Mouse (Mus musculus) left cerebral cortex, postnatal 10 days (tissue): Measurements from ENCODE around the gene Babam1. TPM values are rescaled to one million over a fixed set of nuclear protein-coding genes. Genes with fewer than 3 reads are reported as not detected.
A peak's percentile ranks its signal among the peaks of the same experiment; 100 is the strongest.
"Not testable (repeated sequence)": the region's sequence is repeated elsewhere in the genome, so short reads cannot be mapped to it uniquely, and the experiment has no call there.

Experiments
- DNase-seq, 2 experiments: peaks; one replicate each; pipeline ENCODE4 v3.0.0; 2021 to 2022; ENCODE audit warnings: low spot score in 2 of 2, mixed read lengths in 1 of 2; ENCODE audit errors: extremely low spot score in 1 of 2
- intact Hi-C: fragments of 180-260 bp; cut with DNase I; formaldehyde crosslinking; loops from one replicate; pipeline ENCODE4 v1.15.1; 2025
- total RNA-seq, 2 experiments: library from RNA; stranded (reverse); gene quantifications; 2 replicates each; pipeline ENCODE4 v1.2.3; 2021

Babam1 gene
- total RNA-seq, 2 experiments from 2014 or later = 73.4 to 86.2 TPM

DNA sequence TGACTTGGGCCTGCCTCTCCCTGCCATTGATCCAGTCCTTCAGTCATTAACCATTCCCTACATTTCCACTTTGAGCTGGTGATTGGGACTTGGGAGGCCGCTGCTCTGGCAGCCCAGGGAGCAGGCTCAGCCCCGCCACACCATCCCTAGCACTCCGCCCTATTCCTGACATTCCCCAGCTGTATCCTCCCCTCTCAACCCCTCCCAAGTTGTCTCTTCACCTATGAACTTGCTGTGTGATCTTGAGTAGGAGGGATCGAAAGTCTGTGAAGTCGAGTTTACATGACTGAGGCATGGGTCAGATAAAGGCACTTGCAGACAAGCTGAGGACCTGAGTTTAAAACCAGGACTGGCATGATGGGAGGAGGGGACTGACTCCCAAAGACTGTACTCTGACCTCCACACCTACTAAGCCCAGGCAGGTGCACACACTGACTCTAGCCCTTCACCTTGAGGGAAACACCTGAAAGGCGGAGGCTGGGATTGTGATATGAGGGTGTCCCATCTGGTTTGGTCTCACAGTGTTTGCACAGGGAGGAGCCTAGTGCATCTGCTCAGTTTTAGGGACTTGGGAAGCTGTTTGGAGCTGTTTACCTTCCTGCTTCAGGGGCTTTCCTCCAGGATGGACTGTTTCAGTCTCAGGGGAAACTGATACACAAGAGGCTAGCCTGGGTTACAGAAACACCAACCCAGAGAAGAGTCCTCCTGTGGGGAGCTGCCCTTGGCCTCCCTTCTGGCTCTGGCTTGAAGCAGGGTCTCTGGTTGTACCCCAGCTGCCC is 6.6 kb downstream of the Babam1 start:
- intact Hi-C loops = no loop called here
- no peak for DNase-seq

DNA sequence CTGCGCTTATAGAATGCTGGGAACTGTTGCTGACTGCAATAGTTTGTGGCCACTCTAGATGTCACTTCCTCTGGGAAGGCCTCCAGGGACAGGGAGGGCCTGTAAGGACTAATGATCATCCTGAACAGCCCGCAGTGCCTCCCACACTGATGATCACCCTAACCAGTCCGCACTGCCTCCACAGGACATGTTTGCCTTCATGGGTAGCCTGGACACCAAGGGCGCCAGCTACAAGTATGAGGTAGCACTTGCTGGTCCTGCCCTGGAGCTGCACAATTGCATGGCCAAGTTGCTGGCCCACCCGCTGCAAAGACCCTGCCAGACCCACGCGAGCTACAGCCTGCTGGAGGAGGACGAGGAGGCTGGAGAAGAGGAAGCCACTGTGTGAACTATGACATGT is 7.3 kb downstream of the Babam1 start:
- peak in 1 of 2 experiments; percentile 22 for DNase-seq
- intact Hi-C loops = no loop called here

DNA sequence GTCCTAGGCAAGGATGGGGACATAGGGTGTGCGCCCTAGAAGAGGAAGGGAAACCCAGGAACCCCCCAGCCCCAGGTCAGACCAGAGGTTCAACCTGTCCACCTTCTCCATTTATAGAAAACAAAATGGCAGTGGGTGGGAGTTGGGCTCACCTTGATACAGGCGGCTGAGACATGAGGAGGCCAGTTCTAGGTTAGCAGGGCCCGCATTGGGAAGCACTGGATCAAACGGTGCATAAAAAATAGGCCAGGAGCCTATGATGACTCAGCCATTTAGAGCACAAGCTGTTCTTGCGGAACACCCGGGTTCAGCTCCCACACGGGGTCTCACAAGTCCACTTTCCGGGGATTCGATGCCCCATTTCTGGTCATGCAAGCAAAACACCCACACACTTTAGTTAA is 8.3 kb downstream of the Babam1 start:
- intact Hi-C loops = no loop called here
- DNase-seq = peak in 1 of 2 experiments; percentile 21

DNA sequence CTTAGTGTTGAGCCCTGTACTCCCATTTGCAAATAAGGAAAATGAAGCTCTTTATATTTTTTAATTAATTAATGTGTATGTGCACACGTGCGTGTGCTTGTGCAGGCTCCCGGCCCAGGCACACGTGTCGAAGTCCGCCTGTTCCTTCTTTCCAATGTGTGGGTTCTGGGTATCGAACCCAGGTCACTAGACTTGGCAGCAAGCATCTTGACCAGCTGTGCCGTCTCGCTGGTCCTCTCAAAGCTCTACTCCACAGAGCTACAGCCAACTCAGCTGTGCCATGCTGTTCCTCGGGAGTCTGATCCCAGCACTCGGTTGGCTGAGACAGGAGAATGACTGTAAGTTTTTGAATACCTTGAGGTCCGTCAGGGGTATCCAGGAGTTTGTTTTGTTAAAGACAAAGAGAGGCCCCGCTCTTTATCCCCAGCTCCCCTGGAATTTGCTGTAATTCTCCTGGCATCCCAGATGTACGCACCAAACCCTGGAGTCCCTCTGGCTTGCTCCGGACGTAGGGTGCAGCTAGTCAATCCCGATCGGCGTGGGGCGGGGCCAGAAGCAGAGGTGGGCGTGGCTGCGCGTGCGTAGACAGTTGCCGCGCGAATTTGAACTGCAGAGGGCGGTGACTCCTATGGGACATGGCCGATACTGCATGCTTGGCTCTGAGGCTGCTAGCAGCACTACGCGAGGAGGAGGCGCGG is 8.9 kb downstream of the Babam1 start, which contains the start of gene Ankle1:
Ankle1 (plus strand) TSS at position 610 of the 698 bp plus-strand sequence.
- intact Hi-C loops = no loop called here
- peak; percentile 89 to 94 for DNase-seq

DNA sequence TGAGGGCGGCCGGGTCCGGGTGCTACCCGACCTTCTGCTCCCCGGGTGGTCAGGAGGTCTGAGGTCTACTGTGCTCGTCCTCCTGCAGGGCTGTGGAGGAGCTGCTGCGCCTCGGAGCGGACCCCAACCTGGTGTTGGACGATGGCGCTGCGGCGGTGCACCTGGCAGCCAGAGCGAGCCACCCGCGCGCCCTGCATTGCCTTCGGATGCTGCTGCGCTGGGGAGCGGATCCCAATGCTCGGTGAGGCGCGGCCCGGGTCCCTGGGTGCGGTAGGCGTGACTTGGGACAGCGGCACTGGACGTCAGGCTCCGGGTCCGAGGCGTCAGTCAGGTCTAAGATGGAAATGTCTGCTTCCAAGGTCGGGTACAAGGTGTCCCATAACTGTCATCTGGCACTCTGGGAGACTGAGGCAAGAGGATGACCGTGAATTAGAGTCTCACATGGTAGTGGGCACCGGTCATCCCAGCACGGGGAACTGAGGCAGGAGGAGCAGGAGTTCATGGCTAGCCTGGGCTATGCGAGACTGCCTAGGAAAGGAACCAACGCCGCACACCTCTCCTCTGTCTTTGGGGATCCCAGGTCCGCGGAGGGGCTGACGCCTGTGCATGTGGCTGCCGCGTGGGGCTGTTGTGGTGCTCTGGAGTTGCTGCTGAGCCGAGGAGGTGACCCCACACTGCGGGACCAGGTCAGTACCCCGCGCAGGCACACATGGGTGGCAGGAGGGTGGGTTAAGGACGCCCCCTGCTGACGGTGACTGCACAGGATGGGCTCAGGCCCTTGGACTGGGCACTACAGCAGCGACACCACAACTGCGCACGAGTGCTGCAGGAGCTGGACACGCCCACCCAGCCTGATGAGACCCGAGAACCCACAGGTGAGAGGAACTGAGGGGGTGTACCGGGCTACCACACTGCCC is 9.7 kb downstream of the Babam1 start:
- peak in 1 of 2 experiments; percentile 82 for DNase-seq
- intact Hi-C loops = no loop called here

DNA sequence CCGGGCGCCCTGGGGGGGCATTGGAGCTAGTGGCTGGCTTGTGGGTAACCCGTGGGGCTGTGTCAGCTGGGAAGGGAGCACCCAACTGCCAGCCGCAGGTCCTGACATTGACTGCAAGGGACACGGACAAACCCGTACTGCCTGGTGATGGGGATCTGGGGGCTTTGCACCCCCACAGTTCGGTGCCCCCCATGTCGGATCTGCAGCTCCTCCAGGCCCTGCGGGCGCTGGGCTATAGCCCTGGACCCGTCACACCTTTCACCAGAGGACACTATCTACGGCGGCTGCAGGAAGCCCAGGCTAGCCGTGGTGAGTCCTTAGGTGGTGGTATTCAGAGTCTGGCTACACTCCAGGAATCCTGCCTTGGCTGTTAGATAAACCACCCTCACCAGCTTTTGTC is 10.8 kb downstream of the Babam1 start:
- intact Hi-C loops = no loop called here

DNA sequence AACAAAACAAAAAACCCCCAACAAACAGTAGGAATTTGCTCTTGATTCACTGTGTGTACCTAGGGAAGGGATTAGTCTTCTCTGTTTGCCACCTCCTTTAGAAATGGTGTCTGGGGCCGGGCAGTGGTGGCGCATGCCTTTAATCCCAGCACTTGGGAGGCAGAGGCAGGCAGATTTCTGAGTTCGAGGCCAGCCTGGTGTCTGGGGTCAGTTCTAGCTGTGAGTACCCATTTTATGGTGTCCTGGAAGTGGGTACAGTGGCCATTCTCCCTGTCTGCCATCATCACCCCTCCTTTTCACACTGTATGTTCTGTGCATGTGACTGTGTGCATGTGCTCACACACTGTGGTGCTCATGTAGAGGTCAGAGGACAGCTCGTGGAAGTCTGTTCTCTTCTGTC is 11.6 kb downstream of the Babam1 start:
- intact Hi-C loops = no loop called here
- DNase-seq = no peak

More for the DNA sequence above, 10.8 kb downstream of the Babam1 start:
- peak in 1 of 2 experiments; percentile 25 for DNase-seq

DNA sequence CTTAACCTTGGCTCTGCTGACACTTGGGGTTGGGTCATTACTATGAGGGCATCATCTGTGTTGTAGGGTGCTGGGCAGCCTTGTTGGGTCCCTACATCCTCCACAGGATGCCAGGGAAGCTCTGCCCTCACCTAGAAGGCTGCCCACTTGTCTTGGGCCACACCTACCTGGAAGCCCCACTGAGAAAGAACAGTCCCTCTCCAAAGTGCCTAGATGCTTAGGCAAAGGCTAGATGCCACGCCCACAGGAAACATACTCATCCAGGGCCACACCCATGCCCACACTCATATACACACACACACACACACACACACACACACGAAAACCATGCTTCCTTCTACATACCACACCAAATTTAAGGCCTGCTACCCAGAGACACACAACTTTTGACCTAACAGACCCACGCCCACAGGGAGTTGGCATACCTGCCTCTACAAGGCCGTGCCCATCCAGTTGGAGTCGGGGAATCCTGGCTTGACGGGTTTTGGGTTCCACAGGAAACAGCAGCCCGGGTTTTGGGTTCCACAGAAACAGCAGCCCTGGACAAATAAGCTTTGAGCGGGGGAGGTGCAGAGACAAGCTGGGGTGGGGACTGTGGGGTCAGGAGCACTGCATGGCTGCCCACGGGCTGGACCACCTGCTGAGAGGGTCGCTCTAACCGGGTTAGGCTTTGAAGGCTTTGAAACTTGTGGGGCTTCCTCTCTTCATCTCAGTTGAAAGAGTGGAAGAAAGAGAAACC is 15.0 kb downstream of the Babam1 start:
- DNase-seq = peak in 1 of 2 experiments; percentile 27
- intact Hi-C loops = no loop called here

DNA sequence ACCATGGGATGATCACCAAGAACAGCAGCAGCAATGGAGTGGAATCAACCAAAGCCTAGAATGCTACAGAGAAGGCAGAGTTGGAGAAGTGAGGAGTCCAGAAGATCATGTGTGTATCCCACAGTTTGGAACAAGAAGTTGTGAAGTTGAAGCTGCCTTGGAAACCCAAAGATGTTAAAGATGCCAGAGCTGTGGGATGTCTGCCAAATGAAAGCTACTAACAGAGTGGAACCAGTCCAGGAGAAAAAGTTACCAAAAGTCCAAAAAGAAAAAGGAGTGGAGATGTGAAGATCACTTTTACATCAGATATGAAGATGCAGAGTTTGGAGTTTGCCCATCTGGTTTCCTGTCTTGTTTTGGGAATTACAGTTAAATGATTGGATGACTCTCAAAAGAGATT is 25.5 kb downstream of the Babam1 start:
- no peak for DNase-seq
- intact Hi-C loops = no loop called here

DNA sequence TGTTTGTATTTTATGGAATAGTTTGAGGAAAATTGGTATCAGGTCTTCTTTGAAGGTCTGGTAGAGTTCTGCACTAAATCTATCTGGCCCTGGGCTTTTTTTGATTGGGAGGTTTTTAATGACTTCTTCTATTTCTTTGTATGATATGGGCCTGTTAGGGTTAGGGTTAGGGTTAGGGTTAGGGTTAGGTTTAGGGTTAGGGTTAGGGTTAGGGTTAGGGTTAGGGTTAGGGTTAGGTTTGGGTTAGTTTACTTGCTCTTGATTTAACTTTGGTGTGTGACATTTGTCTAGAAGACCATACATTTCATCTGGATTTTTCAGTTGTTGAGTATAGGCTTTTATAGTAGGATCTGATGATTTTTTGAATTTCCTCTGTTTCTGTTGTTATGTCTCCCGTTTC is 36.3 kb downstream of the Babam1 start:
- DNase-seq, intact Hi-C loops: not testable (repeated sequence)

DNA sequence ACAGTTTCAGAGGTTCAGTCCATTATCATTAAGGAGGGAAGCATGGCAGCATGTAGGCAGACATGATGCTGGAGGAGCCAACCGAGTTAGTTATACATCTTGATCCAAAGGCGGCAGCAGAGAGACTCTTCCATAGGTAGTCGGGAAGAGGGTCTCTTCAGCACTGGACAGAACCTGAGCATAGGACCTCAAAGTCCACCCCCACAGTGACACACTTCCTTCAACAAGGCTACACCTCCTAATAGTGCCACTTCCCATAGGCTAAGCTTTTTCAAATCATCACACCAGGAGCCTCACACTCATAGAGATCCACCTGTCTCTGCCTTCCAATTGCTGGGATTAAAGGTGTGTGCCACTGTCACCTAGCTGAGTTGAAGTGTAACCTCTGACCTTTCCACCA is 40.4 kb downstream of the Babam1 start:
- intact Hi-C loops = no loop called here
- no peak for DNase-seq

DNA sequence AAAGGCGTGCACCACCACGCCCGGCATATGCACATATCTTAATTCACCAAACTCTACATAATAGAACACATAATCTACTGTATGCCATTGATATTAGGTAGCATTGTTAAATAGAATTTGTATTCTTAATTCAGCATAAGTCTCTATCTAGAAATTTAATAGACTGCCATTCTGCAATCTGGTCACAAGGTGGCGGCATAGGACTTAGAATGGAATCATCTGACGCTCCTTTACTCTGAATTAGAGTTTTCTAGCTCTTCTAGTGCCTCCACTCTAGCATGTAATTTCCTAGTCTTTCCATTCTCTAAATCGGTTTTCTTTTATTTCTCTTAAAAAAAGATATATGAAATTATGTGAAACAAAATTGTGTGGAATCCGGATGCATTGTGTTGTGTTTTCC is 44.7 kb downstream of the Babam1 start:
- DNase-seq = peak in 1 of 2 experiments; percentile 22
- intact Hi-C loops = loop anchor here (5.0 kb wide), 1 partner anchor 91 kb away; no protein-coding TSS in a partner anchor

DNA sequence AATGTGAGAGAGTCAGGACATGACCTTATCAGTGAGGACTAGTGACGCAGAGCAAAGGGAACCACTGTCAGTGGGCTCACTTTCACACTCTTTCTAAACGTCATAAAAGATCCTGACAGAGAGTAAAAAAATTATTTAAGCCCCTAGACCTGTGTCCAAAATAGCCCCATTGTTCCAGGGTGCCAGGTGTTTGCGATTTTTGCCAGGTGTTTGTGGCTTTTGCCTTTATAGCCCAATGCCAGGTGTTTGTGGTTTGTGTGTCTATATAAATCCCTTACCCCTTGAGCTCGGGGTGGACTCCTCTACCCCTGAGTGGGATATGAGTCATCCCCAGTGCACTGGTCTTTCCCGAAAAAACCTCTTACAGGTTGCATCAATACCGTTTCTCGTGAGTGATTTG is 48.4 kb downstream of the Babam1 start:
- no peak for DNase-seq
- intact Hi-C loops = no loop called here

DNA sequence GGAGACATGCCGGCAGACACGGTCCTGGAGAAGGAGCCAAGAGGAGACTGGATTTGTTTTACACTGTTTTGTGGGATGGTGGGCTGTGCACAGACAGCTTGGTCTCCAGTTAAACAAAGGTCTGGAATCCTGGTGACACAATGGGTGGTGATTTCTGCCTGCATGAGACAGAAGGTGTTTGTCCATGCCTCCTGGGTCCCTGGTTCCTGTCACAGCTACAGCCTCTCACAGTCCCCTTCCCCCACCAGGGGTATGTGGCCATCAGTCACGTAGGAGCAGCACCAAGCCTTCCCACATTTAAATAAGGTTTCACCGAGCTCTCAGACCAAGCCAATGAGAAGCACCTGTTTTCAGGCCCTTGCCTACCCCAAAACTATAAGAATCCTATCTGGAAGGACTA is 54.7 kb downstream of the Babam1 start:
- intact Hi-C loops = no loop called here
- DNase-seq = no peak

DNA sequence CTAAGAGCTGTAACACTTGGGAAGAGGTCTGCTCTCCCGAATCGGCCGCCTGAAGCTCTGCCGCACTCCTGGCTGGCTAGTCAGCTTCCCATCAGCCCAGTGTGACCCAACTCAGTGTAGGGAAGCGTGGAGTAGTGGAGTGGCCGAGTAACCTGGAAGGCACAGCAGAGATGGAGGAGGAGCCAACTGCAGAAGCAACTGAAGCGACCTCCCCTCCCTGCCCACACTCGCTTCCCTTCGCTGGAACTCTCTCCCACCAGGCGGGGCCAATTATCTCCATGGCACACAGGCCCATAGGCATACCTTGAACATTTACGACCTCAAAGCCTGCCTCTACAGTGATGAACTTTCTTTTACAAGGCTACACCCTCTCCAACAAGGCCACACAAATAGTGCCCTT is 55.1 kb downstream of the Babam1 start:
- intact Hi-C loops = no loop called here
- no peak for DNase-seq

DNA sequence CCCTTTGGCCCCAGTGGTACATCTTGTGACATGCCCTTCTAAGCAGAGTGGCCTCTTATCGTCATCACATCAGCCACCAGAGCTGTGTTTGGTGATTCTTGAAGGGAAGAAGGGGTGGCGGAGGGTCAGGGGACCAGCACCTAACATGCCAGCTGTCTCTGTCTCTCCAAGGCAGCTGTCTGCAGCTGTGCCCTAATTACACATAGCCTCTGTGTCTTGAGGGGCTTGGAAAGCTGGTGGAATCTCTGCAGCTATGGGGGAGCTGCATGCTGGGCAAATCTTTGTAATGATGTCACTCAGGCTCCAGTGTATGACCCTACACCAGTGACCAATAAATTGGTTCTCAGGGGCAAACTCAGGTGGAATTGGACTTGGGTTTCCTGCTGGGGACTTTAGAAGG is 56.0 kb downstream of the Babam1 start:
- no peak for DNase-seq
- intact Hi-C loops = no loop called here
